Mouse (Mus musculus) CH12.LX (cell line): ENCODE measurements around the gene Lbr. TPM values are rescaled to one million over a fixed set of nuclear protein-coding genes. Genes with fewer than 3 reads are reported as not detected.

Source experiments
- DNase-seq: peaks from one replicate; pipeline ENCODE4 v3.0.0-alpha.2; 2013; ENCODE audit errors: extremely low read depth
- H3K27ac ChIP-seq: 2 replicates; pipeline ENCODE4 v1.5.1; 2012; ENCODE audit warnings: low read depth, mild to moderate bottlenecking, control low read depth, moderate library complexity; ENCODE audit not compliant: insufficient read depth
- H3K27me3 ChIP-seq: replicated peaks from 2 replicates; pipeline ENCODE3; 2012; ENCODE audit warnings: inconsistent platforms
- H3K36me3 ChIP-seq, 2 experiments: replicated peaks in 1 of 2; 2 replicates each; pipeline versions ENCODE3 to v1.6.1; 2012; ENCODE audit warnings: inconsistent platforms in 1 of 2, low read length in 1 of 2, mild to moderate bottlenecking in 1 of 2, mixed read lengths in 1 of 2, moderate library complexity in 1 of 2; ENCODE audit not compliant: control insufficient read depth in 1 of 2, insufficient read depth in 1 of 2
- H3K4me1 ChIP-seq, 2 experiments: 2 replicates each; pipeline ENCODE4 v1.6.1; 2012; ENCODE audit warnings: inconsistent platforms in 1 of 2, moderate library complexity in 1 of 2; ENCODE audit not compliant: insufficient read depth in 2 of 2, control insufficient read depth in 1 of 2
- H3K4me2 ChIP-seq: 2 replicates; pipeline ENCODE4 v1.6.1; 2012; ENCODE audit warnings: low read depth, mild to moderate bottlenecking, control low read depth; ENCODE audit not compliant: poor library complexity, insufficient read depth, severe bottlenecking
- H3K4me3 ChIP-seq, 3 experiments: fragments of 150-350 bp in 1 of 3; sonication (generic) in 1 of 3; replicated peaks in 1 of 3; 2 replicates each; pipeline versions ENCODE3 to v1.5.1; 2011 to 2012; ENCODE audit warnings: low read depth in 2 of 3, low read length in 2 of 3, mild to moderate bottlenecking in 2 of 3, moderate library complexity in 2 of 3, control low read depth in 1 of 3, improper control_type of control experiment in 1 of 3, inconsistent platforms in 1 of 3, mixed read lengths in 1 of 3; ENCODE audit not compliant: poor library complexity in 1 of 3
- H3K79me2 ChIP-seq: replicated peaks from 2 replicates; pipeline ENCODE4 v1.6.1; 2012; ENCODE audit warnings: mild to moderate bottlenecking, moderate library complexity; ENCODE audit not compliant: control insufficient read depth, poor library complexity, insufficient read depth, severe bottlenecking; ENCODE audit errors: extremely low read depth
- H3K9ac ChIP-seq: 2 replicates; pipeline ENCODE4 v1.6.1; 2012; ENCODE audit warnings: low read depth, mild to moderate bottlenecking, control low read depth, moderate library complexity; ENCODE audit not compliant: insufficient read depth
- H3K9me3 ChIP-seq: replicated peaks from 2 replicates; pipeline ENCODE3; 2012; ENCODE audit warnings: low read length, inconsistent platforms, mixed read lengths
- CHD2 ChIP-seq: IDR thresholded peaks from 2 replicates; pipeline ENCODE4 v1.6.1; 2011; ENCODE audit warnings: low read length, improper control_type of control experiment
- E2F4 ChIP-seq: IDR thresholded peaks from 2 replicates; pipeline ENCODE4 v1.6.1; 2011; ENCODE audit warnings: low read depth, low read length, improper control_type of control experiment; ENCODE audit not compliant: insufficient replicate concordance
- ELF1 ChIP-seq: IDR thresholded peaks from 2 replicates; pipeline ENCODE4 v1.6.1; 2014; ENCODE audit warnings: low read depth, mild to moderate bottlenecking, inconsistent platforms, low read length, improper control_type of control experiment
- GABPA ChIP-seq: IDR thresholded peaks from 2 replicates; pipeline ENCODE4 v1.6.1; 2012; ENCODE audit warnings: low read depth, low read length, improper control_type of control experiment, inconsistent platforms; ENCODE audit not compliant: insufficient replicate concordance
- IRF4 ChIP-seq: IDR thresholded peaks from 2 replicates; pipeline ENCODE4 v1.6.1; 2014; ENCODE audit warnings: low read depth, mild to moderate bottlenecking, inconsistent platforms, low read length, improper control_type of control experiment
- JUN ChIP-seq: IDR thresholded peaks from 2 replicates; pipeline ENCODE4 v1.6.1; 2011; ENCODE audit warnings: low read depth, mild to moderate bottlenecking, low read length, improper control_type of control experiment, moderate library complexity; ENCODE audit not compliant: insufficient read depth
- JUND ChIP-seq: conservative IDR thresholded peaks from 2 replicates; pipeline ENCODE4 v1.6.1; 2011; ENCODE audit warnings: low read depth, low read length, improper control_type of control experiment
- KAT2A ChIP-seq: IDR thresholded peaks from 2 replicates; pipeline ENCODE4 v1.6.1; 2012; ENCODE audit warnings: low read length, improper control_type of control experiment, inconsistent platforms; ENCODE audit not compliant: insufficient replicate concordance
- MAFK ChIP-seq: IDR thresholded peaks from 2 replicates; pipeline ENCODE4 v1.6.1; 2011; ENCODE audit warnings: low read length, improper control_type of control experiment; ENCODE audit not compliant: insufficient replicate concordance
- NELFE ChIP-seq: IDR thresholded peaks from 2 replicates; pipeline ENCODE4 v1.6.1; 2011; ENCODE audit warnings: low read depth, low read length, improper control_type of control experiment
- NRF1 ChIP-seq: IDR thresholded peaks from 2 replicates; pipeline ENCODE4 v1.6.1; 2014; ENCODE audit warnings: low read depth, mild to moderate bottlenecking, inconsistent platforms, low read length, improper control_type of control experiment, moderate library complexity
- PAX5 ChIP-seq: IDR thresholded peaks from 2 replicates; pipeline ENCODE4 v1.6.1; 2012; ENCODE audit warnings: low read length, inconsistent platforms, mixed read lengths
- RAD21 ChIP-seq: IDR thresholded peaks from 2 replicates; pipeline ENCODE4 v1.6.1; 2011; ENCODE audit warnings: low read depth, mild to moderate bottlenecking, low read length, improper control_type of control experiment, moderate library complexity
- SIN3A ChIP-seq: IDR thresholded peaks from 2 replicates; pipeline ENCODE4 v1.6.1; 2012; ENCODE audit warnings: low read length, improper control_type of control experiment, inconsistent platforms
- TBP ChIP-seq: conservative IDR thresholded peaks from 2 replicates; pipeline ENCODE4 v1.6.1; 2011; ENCODE audit warnings: low read depth, low read length, improper control_type of control experiment
- ZKSCAN1 ChIP-seq: IDR thresholded peaks from 2 replicates; pipeline ENCODE4 v1.6.1; 2012; ENCODE audit warnings: low read depth, inconsistent platforms, low read length, improper control_type of control experiment, borderline replicate concordance
- ZMIZ1 ChIP-seq: IDR thresholded peaks from 2 replicates; pipeline ENCODE4 v1.6.1; 2012; ENCODE audit warnings: low read depth, mild to moderate bottlenecking, inconsistent platforms, low read length, improper control_type of control experiment
- ZNF384 ChIP-seq: IDR thresholded peaks from 2 replicates; pipeline ENCODE4 v1.6.1; 2012; ENCODE audit warnings: low read depth, low read length, improper control_type of control experiment, inconsistent platforms
- dilution Hi-C: fragments of 300-500 bp; cut with MboI; formaldehyde crosslinking; loops from 2 replicates; pipeline ENCODE4 v1.14.3; 2020; ENCODE audit warnings: low sequenced_read_pairs; ENCODE audit not compliant: extremely low pct_unique_long_range_greater_than_20kb, extremely low pct_ligation_motif_present
- in situ Hi-C: fragments of 300-500 bp; cut with MboI; formaldehyde crosslinking; loops from 3 replicates; pipeline ENCODE4 v1.14.3; 2019; ENCODE audit warnings: low sequenced_read_pairs, low pct_ligation_motif_present, low pct_unique_long_range_greater_than_20kb, mixed read lengths
- polyA plus RNA-seq: library from polyadenylated mRNA; unstranded; fragments of >175 nt; gene quantifications from 2 replicates; pipeline ENCODE4 v1.2.1, GENCODE M21; 2012; ENCODE audit warnings: low read depth; ENCODE audit not compliant: insufficient read length
- total RNA-seq, 2 experiments: library from RNA; depleted of rRNA; stranded (reverse); fragments of 300-350 nt in 1 of 2; fragments of >200 nt in 1 of 2; gene quantifications; 2 replicates each; pipeline ENCODE4 v1.2.3; 2012 to 2014

The Lbr gene
- total and polyA plus RNA-seq, 3 experiments, result 78.4 to 142 (median 113) TPM

DNA sequence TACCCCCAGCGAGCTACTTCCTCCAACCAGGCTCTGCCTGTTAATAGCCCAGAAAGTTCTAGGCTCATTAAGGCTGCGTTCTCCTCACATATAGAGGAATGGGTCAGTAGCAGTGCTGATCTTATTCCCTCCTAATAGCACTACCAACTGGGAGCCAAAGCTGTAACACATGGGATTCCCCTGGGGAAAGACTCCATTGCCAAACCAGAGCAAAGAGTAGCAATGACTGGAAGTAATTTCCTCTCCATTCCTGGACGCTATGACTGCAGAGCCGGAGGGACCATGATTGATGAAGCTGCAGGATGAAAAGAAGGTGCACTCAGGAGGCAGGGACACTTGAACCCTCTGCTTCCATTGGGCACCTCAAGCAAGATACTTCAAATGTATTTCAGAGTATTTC, 7.6 kb upstream of the Lbr start:
- no peak overlapping the region for H3K27ac ChIP-seq
- peaks cover 2% of the 10 kb centered on the region for H3K9me3 ChIP-seq
- H3K4me1 ChIP-seq, result peaks cover 0 to 51% of the 10 kb centered on the region in 2 experiments; a peak in 2 of 4 replicates
- no peaks in the 10 kb centered on the region for H3K79me2 ChIP-seq
- in situ Hi-C loops, result no loop called here
- dilution Hi-C loops, result no loop called here
- H3K27me3 ChIP-seq, result no peaks in the 10 kb centered on the region
- DNase-seq, result no peak
- no peaks in the 10 kb centered on the region for H3K36me3 ChIP-seq
- H3K4me3 ChIP-seq, result no peak overlapping the region
- H3K4me2 ChIP-seq, result no peak overlapping the region
- no peak overlapping the region for H3K9ac ChIP-seq
- TF ChIP-seq JUN (no peak), ZMIZ1 (no peak), TBP (no peak), CHD2 (no peak), NELFE (no peak), SIN3A (no peak), KAT2A (no peak), E2F4 (no peak), ELF1 (no peak), GABPA (no peak), ZNF384 (no peak), ZKSCAN1 (no peak)

DNA sequence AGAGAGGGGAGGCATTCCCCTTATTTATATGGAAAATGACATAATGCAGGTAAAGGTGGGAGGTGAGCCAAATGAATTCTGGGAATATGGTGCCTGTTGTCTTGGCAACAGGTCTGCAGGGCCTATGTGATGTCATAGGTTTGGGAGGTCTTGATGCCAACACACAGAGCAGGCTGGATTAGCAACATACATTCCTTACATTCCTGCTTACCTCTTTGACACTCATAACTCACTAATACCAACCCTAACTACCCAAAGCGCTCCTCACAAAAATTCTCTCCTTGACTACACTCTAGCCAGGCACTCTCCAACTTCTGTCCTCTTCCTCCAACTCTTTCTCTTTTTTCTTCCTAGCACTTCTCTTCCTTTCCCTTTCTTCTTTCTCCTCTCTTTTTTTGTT, 5.4 kb upstream of the Lbr start:
- dilution Hi-C loops, result no loop called here
- H3K27me3 ChIP-seq, result peaks cover 12% of the 10 kb centered on the region
- TF ChIP-seq E2F4 (no peak), JUND (no peak), IRF4 (no peak), PAX5 (no peak), GABPA (no peak), NRF1 (no peak), ZNF384 (no peak), ZKSCAN1 (no peak), RAD21 (no peak), MAFK (no peak)
- TF ChIP-seq, all 38 proteins: peak for 0
- no peaks in the 10 kb centered on the region for H3K36me3 ChIP-seq
- H3K4me1 ChIP-seq, result peaks cover 0 to 61% of the 10 kb centered on the region in 2 experiments; a peak in 2 of 4 replicates
- H3K79me2 ChIP-seq, result peaks cover 7% of the 10 kb centered on the region; the same call in 1 of the 2 replicates
- H3K9ac ChIP-seq, result no peak overlapping the region
- H3K9me3 ChIP-seq, result peaks cover 2% of the 10 kb centered on the region
- no peak overlapping the region for H3K27ac ChIP-seq
- no peak for DNase-seq
- no peak overlapping the region for H3K4me3 ChIP-seq
- in situ Hi-C loops, result no loop called here
- H3K4me2 ChIP-seq, result no peak overlapping the region
